Mouse (Mus musculus) adrenal gland (tissue): ENCODE results near the gene Ubtd1.

ENCODE experiments used
- intact Hi-C: fragments of 180-260 bp; cut with DNase I; formaldehyde crosslinking; loops from one replicate; pipeline ENCODE4 v1.15.1; 2025

The Ubtd1 gene

DNA sequence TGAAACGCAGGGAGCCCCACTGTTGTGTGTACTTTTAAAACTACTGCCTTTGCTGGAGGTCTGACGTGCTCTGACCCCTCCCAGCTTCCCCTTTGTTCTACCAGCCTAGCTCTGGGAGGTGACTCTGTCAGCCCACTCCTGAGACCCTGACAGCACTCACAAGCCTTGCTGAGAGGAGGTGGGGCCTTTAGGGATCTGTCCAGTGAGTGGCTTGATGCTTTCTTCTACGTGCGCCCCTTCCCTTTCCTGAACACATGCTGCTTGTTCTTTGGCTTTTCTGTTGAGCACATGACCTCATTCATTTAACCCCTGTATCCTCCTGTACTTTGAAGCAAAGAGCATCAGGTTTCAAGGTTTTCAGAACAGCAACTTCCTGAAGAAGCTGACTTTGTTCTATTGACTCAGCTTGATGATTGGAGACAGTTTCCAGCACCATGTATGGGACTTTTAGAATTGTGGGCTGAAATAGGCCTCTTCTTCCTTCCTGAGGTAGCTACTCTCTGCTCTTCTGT is 37.5 kb downstream of the Ubtd1 start:
- intact Hi-C loops = no loop called here

DNA sequence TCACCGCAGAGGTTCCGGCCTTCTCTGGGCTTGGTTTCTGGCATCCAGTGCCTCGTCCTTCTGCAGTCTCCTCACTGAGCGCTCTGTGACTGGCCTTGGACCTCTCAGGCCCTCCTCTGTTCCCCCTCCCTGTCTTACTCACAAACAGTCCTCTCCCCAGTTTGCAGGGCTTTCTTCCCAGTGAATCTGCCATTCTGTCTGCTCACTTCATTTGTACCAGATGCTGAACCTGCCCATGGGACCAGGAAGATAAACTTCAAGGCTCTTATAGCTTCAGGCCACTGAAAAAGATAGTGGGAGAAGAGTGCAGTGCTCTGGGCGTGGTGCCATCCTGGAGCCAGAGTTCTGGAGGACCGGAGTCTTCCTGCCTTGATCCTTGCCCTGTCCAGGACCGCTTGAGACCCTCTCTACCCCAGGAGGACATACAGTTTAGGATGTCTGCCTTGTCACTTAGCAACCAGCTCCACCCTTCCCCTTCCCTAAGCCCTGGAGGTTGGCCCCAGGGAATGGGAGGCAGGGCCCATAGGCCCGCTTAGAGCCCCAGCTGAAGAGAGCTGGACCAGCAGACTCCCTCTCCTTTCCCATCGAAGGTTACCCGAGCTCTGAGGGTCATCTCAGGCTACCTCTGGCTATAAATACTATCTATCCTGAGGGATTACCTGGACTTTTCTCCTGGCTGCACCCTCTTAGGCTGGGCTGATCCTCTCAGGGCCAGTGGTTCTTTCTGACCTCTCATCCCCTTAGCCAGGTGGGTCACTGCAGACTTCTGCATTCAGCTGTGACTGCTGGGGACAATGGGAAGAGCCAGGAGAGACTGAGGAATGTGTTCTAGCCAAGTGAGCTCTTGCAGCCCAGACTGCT is 40.3 kb downstream of the Ubtd1 start:
- intact Hi-C loops = no loop called here

DNA sequence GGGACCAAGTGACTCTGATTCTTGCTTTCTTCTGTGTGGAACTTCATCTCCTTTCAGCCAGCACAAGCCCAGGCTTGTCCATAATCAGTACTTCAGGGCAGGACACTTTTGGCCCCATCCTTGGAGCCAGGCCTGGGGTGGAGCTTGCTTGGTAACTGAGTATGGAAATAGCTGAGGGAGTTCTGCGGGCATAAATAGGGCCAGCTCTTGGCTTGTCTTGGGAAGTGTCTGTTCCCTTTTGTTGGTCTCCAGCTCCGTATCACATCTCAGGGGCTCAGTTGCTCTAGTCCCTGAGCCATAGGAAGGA is 40.9 kb downstream of the Ubtd1 start:
- intact Hi-C loops = no loop called here

- intact Hi-C loops = loop anchor here (2.0 kb wide), 1 partner anchor 45 kb away; the partner anchor contains the start of genes Mms19 and Ubtd1
Measured at GRCm38 (mm10) chr19:42026158-42026557, 44.6 kb downstream of the Ubtd1 start.

GRCm38 (mm10) chr19:42031112-42031511 is 49.5 kb downstream of the Ubtd1 start:
- intact Hi-C loops = no loop called here

- intact Hi-C loops = no loop called here
Measured at GRCm38 (mm10) chr19:42033611-42034010, 52.0 kb downstream of the Ubtd1 start.

GRCm38 (mm10) chr19:42034146-42034775 is 52.7 kb downstream of the Ubtd1 start:
- intact Hi-C loops = no loop called here

GRCm38 (mm10) chr19:42034881-42035455 is 53.4 kb downstream of the Ubtd1 start:
- intact Hi-C loops = loop anchor here (5.0 kb wide), 1 partner anchor 37 kb away; no protein-coding TSS in a partner anchor

- intact Hi-C loops = loop anchor here (5.0 kb wide), 1 partner anchor 37 kb away; no protein-coding TSS in a partner anchor
Measured at GRCm38 (mm10) chr19:42035456-42036248, 54.1 kb downstream of the Ubtd1 start, which contains the start of gene Ankrd2. Gene Ankrd2, plus strand, starts transcription at chr19:42036000.

- intact Hi-C loops = loop anchor here (5.0 kb wide), 1 partner anchor 36 kb away; no protein-coding TSS in a partner anchor
Measured at GRCm38 (mm10) chr19:42036357-42036756, 54.8 kb downstream of the Ubtd1 start.

DNA sequence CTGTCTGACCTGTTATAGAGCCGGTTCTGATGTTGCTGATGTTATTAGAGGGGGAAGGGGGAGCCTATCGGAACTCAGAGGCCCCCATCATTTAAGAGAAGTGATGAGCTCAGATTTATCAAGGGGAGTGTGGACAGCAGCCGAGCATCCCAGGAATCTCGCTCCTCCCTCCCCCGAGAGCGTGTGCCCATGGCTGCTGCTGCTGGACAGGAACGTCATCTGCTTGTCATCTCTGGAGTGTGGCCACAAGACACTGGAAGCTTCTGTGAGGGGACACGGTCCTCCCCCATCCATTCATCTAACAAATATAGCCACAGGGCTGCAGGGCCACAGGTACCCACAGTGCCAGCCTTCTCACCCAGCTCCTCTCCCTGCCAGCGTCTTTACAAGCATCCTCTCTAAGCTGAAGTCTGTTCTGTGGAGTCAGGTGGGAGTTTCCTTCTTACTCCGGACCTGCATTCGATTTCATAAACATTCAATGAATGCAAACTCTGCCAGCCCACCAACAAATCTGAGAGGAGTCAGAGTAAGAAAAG is 55.7 kb downstream of the Ubtd1 start:
- intact Hi-C loops = loop anchor here (5.0 kb wide), 1 partner anchor 35 kb away; no protein-coding TSS in a partner anchor

DNA sequence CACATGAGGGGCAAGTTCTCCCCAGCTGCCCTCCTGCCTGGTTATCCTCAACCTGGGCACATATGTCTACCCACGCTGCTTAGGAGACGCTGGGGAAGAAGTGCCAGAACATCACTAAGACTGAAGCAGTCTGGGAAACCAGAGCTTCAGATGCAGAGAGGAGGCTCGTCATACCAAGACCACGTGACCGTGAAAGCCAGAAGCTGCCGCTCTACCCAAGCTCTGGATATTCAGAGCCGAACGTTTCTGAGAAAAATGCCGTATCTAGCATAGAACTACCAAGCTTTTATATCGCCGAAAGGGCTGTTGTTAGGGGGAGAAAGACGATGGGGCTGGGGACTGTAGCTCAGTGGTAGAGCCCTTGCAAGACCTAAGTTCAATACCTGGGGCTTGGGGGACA is 56.7 kb downstream of the Ubtd1 start:
- intact Hi-C loops = loop anchor here (5.0 kb wide), 1 partner anchor 34 kb away; no protein-coding TSS in a partner anchor

DNA sequence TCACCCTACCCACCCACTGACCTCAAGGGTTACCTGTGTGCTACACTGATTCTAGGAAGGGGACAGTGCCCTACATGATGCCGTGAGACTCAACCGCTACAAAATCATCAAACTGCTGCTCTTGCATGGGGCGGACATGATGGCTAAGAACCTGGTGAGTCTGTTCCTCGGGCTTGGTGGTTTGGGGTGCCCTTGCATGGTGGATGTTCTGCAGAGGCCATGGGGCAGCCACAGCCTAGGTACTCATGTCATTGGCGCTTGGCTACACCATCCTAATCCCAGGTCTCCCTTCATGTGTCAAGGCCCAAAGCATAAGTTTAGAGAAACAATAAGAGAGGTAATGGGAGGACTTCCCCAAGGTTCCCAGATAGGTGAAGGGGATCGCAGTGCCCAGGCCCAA is 62.4 kb downstream of the Ubtd1 start:
- intact Hi-C loops = loop anchor here (5.0 kb wide), 1 partner anchor 123 kb away; no protein-coding TSS in a partner anchor

DNA sequence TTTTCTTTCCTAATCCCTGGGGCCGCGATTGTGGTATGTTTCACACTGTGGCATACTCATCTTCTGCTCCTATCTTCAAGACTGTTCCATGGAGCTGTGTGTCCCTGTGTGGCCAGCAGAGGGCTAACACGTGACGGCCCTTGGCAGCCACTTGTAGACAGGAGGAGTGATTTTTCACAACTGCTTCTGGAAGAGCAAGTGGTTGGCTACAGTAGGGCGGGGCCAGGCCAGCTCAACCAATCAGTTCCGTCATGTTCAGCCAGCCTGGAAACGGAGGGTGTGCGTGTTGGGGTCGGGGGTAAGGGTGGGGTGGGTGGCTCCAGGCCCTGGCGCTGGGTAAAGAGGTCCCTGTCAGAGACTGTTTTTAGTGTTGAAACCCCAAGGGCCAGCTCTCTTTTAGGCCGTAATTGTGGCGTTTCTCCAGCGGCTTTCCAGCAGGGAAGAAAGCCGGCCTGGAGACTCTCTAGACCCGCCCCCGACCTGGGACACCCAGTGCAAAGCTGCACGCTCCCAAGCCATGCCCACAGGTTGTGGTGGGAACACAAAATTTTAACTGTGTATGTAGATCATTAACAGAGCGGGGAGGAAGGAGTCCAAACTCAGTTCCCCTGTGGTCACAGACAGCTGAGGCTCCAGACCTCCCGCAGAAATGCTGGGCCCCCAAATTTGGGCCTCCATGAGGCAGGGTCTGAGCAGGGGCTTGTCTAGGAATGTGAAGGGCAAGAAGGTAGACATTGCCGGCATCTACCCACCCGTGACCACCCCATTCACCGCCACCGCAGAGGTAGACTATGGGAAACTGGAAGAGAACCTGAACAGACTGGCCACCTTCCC is 63.9 kb downstream of the Ubtd1 start, which contains the start of gene Hoga1:
TSS of gene Hoga1 (plus strand) at position 342 of the 834 bp plus-strand sequence.
- intact Hi-C loops = no loop called here

- intact Hi-C loops = no loop called here
Measured at GRCm38 (mm10) chr19:42050251-42050650, 68.7 kb downstream of the Ubtd1 start.

GRCm38 (mm10) chr19:42051351-42051750 is 69.8 kb downstream of the Ubtd1 start:
- intact Hi-C loops = no loop called here

- intact Hi-C loops = no loop called here
Measured at GRCm38 (mm10) chr19:42051948-42052347, 70.4 kb downstream of the Ubtd1 start, which contains the start of gene 4933411K16Rik. Gene 4933411K16Rik, plus strand, starts transcription at chr19:42052248.

GRCm38 (mm10) chr19:42054255-42054654 is 72.7 kb downstream of the Ubtd1 start:
- intact Hi-C loops = no loop called here

DNA sequence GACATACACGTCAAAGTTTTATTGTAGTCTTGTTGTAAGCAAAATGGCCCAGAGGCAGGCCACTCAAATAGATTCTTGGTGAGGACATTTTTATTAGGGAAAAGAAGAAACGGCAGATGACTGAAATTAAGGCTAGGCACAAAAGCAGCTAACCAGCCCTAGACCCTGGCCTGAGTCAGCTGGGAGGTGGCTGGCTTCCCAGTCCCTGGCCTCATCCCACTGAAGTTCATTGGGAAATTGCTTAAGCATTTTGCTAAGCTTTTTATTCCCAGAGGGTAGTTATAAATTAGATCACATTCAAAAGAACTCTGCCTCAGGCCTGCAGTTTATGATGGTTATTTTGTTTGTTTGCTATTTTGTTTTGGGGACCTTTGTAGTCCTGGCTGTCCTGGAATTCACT is 74.3 kb downstream of the Ubtd1 start:
- intact Hi-C loops = no loop called here
